Mouse (Mus musculus) limb, embryonic 12.5 days (tissue): ENCODE results near the gene Stat6. TPM values are rescaled to one million over a fixed set of nuclear protein-coding genes. Genes with fewer than 3 reads are reported as not detected.
"Not testable (repeated sequence)": the region's sequence is repeated elsewhere in the genome, so short reads cannot be mapped to it uniquely, and the experiment has no call there.

ENCODE experiments used
- ATAC-seq: fragments of 200-750 bp; cut with Nextera tagmentation; 2 replicates; pipeline ENCODE4 v1.8.0; 2017; ENCODE audit warnings: low read depth, moderate TSS enrichment; ENCODE audit not compliant: insufficient number of reproducible peaks, insufficient read depth, low FRiP score, low TSS enrichment
- H3K27ac ChIP-seq: fragments of 300-500 bp; sonication (generic); 2 replicates; pipeline ENCODE4 v1.5.1; 2016; ENCODE audit warnings: mild to moderate bottlenecking, moderate library complexity
- H3K27me3 ChIP-seq: fragments of 300-500 bp; sonication (generic); 2 replicates; pipeline ENCODE4 v1.6.1; 2016; ENCODE audit warnings: mild to moderate bottlenecking, moderate library complexity
- H3K36me3 ChIP-seq: fragments of 300-500 bp; sonication (generic); 2 replicates; pipeline ENCODE4 v1.6.1; 2016; ENCODE audit warnings: mild to moderate bottlenecking, moderate library complexity
- H3K4me1 ChIP-seq: fragments of 300-500 bp; sonication (generic); replicated peaks from 2 replicates; pipeline ENCODE4 v1.6.1; 2016
- H3K4me2 ChIP-seq: fragments of 300-500 bp; sonication (generic); 2 replicates; pipeline ENCODE4 v1.6.1; 2016; ENCODE audit warnings: mild to moderate bottlenecking, moderate library complexity
- H3K4me3 ChIP-seq: fragments of 300-500 bp; sonication (generic); replicated peaks from 2 replicates; pipeline ENCODE4 v1.5.1; 2016; ENCODE audit warnings: mild to moderate bottlenecking
- H3K9ac ChIP-seq: fragments of 300-500 bp; sonication (generic); replicated peaks from 2 replicates; pipeline ENCODE4 v1.6.1; 2016; ENCODE audit warnings: mild to moderate bottlenecking, moderate library complexity
- H3K9me3 ChIP-seq: fragments of 300-500 bp; sonication (generic); 2 replicates; pipeline ENCODE4 v1.6.1; 2016; ENCODE audit warnings: mild to moderate bottlenecking, moderate library complexity
- WGBS: fragments of 180-500 bp; shearing (Covaris S2); methylation state at CpG from one replicate; pipeline ENCODE4 v1.1.7; 2016; 5-methylcytosine and 5-hydroxymethylcytosine counted together
- polyA plus RNA-seq: library from polyadenylated mRNA; unstranded; fragments of >200 nt; fragmentation: Nextera tagmentation; extraction: Ambion mirVana; gene quantifications from 2 replicates; pipeline ENCODE4 v1.2.1, GENCODE M21; 2016

Stat6 gene
- polyA plus RNA-seq, 1 experiment from 2014 or later = 8.7 TPM

DNA sequence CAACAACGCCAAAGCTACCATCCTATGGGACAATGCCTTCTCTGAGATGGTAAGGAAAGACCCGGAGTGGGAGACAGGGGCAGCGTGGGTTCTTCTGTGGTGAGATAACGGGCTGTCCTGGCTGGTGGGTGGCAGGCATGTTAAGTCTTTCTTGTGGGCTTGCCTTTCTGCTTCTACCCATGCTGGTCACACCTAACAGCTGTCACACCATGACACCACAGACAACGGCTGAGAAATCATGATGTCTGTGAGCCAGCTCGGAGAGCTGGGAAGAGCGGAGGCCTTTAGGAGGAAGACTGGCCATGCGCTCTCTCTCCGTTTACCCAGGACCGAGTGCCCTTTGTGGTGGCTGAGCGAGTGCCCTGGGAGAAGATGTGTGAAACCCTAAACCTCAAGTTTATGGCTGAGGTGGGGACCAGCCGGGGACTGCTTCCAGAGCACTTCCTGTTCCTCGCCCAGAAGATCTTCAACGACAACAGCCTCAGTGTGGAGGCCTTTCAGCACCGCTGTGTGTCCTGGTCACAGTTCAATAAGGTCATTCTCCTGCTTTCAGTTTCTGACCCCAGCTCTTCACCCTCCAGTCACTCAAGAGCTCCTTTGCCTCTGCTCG is 12.3 kb downstream of the Stat6 start:
- H3K4me3 ChIP-seq = no peak overlapping the region
- peaks cover 22% of the 10 kb centered on the region for H3K4me1 ChIP-seq
- no peak for ATAC-seq
- H3K9me3 ChIP-seq = no peaks in the 10 kb centered on the region
- H3K36me3 ChIP-seq = peaks cover 18% of the 10 kb centered on the region; the same call in 1 of the 2 replicates
- 64% methylated on average over 16 of the region's 16 CpGs for WGBS
- no peak overlapping the region for H3K4me2 ChIP-seq
- H3K27me3 ChIP-seq = no peaks in the 10 kb centered on the region
- H3K27ac ChIP-seq = no peak overlapping the region
- no peak overlapping the region for H3K9ac ChIP-seq

DNA sequence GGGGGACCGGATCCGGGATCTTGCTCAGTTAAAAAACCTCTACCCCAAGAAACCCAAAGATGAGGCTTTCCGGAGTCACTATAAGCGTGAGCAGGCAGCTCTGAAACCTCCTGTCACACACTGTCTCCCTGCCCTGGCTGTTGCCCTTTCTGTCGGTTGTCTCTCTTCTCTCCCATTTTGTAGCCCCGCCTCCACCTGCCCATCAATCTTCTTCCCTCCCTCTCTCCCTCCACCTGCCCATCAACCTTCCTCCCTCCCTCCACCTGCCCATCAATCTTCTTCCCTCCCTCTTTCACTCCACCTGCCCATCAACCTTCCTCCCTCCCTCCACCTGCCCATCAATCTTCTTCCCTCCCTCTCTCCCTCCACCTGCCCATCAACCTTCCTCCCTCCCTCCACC is 14.8 kb downstream of the Stat6 start:
- not testable (repeated sequence) for H3K27ac ChIP-seq, H3K4me3 ChIP-seq, H3K9ac ChIP-seq, H3K27me3 ChIP-seq, H3K4me2 ChIP-seq, ATAC-seq, H3K9me3 ChIP-seq
- H3K36me3 ChIP-seq = peaks cover 36% of the 10 kb centered on the region
- WGBS = 54% methylated on average over 6 of the region's 6 CpGs
- peaks cover 41% of the 10 kb centered on the region for H3K4me1 ChIP-seq

DNA sequence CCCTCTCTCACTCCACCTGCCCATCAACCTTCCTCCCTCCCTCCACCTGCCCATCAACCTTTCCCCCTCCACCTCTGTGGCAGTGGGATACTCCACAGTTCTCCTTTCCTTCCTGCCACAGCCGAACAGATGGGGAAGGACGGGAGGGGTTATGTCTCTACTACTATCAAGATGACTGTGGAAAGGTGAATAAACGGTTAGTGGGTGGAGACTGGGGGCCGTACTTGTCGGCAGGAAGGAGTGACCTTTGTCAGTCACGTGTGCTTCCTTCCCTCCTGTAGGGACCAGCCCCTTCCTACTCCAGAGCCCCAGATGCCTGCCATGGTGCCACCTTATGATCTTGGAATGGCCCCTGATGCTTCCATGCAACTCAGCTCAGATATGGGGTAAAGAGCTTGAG is 15.3 kb downstream of the Stat6 start:
- Histone ChIP-seq H3K4me3 (no peak overlapping the region), H3K4me1 (peaks cover 43% of the 10 kb centered on the region), H3K27ac (no peak overlapping the region), H3K9me3 (no peaks in the 10 kb centered on the region), H3K4me2 (no peak overlapping the region), H3K27me3 (no peaks in the 10 kb centered on the region), H3K9ac (no peak overlapping the region), H3K36me3 (peaks cover 40% of the 10 kb centered on the region)
- no peak for ATAC-seq
- 14% methylated on average over 6 of the region's 6 CpGs for WGBS

DNA sequence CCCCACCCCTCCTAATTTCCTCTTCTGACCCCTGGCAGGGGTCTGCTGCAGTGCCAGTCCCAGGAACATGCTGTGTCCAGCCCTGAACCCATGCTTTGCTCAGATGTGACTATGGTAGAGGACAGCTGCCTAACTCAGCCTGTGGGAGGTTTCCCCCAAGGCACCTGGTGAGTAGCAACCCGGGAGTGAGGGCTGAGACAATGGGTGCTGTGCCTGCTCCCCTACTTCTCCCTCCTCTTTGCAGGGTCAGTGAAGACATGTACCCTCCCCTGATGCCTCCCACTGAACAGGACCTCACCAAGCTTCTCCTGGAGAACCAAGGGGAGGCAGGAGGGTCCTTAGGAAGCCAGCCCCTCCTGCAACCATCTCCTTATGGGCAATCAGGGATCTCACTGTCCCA is 16.8 kb downstream of the Stat6 start:
- Histone ChIP-seq H3K27me3 (no peaks in the 10 kb centered on the region), H3K4me2 (no peak overlapping the region), H3K36me3 (peaks cover 51% of the 10 kb centered on the region), H3K4me1 (peaks cover 53% of the 10 kb centered on the region), H3K9me3 (no peaks in the 10 kb centered on the region), H3K27ac (peak overlapping the region; percentile 7; the same call in 1 of the 2 replicates), H3K9ac (peak overlapping the region; percentile 8; the same call in 1 of the 2 replicates), H3K4me3 (no peak overlapping the region)
- 71% methylated on average over 1 of the region's 1 CpGs for WGBS
- ATAC-seq = no peak

DNA sequence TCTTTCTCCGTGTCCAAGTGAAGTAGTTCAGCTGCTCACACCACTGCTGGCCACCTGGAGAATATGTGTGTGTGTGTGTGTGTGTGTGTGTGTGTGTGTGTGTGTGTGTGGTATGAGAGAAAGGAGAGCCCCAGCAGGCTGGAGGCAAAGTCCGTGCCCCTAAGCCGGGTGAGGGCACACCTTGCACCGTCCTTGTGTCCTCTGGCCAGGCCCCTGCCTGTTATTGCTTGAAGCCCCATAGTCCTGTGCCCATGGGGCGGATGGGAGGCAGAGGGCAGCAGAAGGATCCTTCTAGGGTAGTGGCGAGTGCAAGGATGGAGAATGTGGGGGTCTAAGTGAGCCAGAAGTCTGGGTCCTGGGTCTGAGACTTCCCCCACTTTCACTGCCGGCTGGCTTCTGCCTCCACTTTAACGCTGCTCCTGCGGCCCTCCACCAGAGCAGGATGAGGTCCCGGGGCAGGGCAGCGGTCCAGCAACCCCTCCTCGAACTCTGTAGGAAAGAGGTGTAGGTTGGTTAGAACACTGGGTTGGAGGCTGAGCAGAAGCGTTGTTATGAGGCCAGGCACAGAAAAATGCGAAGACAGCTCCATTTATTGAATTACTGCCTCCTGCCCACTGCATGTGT is 18.6 kb downstream of the Stat6 start:
- no peaks in the 10 kb centered on the region for H3K27me3 ChIP-seq
- WGBS = 22% methylated on average over 14 of the region's 14 CpGs
- H3K27ac ChIP-seq = peak overlapping the region; percentile 84
- H3K4me2 ChIP-seq = peak overlapping the region; percentile 88
- H3K36me3 ChIP-seq = peaks cover 49% of the 10 kb centered on the region
- peak overlapping the region; percentile 50; the same call in 1 of the 2 replicates for H3K9ac ChIP-seq
- no peaks in the 10 kb centered on the region for H3K9me3 ChIP-seq
- peaks cover 59% of the 10 kb centered on the region for H3K4me1 ChIP-seq
- ATAC-seq = no peak
- H3K4me3 ChIP-seq = peak overlapping the region; percentile 22; the same call in 1 of the 2 replicates

DNA sequence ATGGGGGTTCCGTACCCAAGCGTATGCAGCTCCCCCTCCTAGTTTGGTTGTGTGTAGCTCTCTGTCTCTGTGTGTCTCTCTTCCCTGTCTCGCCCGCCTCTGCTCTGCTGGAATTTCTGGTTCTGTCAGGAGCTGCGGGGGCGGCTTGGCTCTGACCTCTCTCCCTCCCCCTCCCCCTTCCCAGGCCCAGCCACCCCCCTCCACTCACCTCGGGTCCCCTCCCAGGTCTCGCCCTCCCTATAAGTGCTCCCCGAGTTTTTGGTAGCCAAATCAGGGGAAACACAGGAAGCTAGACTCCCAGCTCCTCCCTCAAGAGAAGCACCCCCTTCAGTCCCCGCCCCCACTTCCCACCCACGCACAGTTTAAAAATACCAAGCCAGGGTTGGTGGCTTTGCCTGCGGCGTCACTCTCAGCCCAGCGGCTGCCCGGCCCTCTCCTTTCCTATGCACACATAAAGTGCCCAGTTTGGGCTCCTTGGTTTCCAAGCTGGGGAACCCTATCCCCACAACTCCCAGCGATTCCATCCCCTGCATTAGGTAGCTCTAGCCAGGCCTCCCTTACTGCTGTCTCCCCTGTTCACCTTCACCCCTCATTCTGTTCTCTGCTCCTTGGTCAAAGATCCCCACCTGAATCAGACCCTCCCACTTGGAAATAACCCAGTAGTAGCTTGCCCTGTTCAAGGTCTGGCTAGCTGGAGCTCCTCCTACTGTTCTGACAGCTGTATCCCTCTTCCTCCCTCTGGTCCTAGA is 19.3 kb downstream of the Stat6 start:
- H3K4me2 ChIP-seq = peak overlapping the region; percentile 88
- WGBS = 12% methylated on average over 16 of the region's 16 CpGs
- H3K4me3 ChIP-seq = peak overlapping the region; percentile 22
- peaks cover 62% of the 10 kb centered on the region for H3K4me1 ChIP-seq
- H3K27ac ChIP-seq = peak overlapping the region; percentile 84
- peak overlapping the region; percentile 48 for H3K9ac ChIP-seq
- H3K27me3 ChIP-seq = no peaks in the 10 kb centered on the region
- no peaks in the 10 kb centered on the region for H3K9me3 ChIP-seq
- no peak for ATAC-seq
- peaks cover 49% of the 10 kb centered on the region for H3K36me3 ChIP-seq

DNA sequence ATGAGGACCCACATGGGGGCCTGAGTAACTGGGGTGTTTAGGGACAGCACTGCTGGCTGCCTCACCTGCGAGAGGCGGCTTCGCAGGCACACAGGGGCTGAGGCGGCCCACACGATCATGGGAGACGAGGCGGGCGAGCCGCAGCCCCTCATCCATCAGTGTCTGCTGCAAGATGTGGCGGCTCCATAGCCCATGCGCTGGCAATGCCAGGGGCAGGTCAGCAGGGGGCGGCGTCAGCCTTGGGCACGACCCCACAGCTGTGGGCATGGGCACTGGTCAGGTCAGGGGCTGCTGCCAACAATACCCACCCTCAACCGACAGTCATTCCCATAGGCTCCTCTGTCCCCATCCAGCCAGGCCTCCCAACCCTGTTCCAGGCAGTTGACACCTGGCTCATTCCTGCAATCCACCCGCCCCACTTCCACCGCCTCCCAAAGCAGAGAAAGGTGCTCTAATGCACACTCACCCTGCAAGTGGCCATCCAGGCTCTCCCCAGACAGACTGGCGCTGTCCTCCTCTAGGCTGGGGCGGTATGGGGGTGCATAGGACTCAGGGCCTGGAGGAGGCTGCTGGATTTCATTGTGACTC is 20.0 kb downstream of the Stat6 start:
- Histone ChIP-seq H3K36me3 (peaks cover 49% of the 10 kb centered on the region), H3K4me2 (peak overlapping the region; percentile 88), H3K27me3 (no peaks in the 10 kb centered on the region), H3K27ac (peak overlapping the region; percentile 84), H3K4me3 (peak overlapping the region; percentile 22), H3K9me3 (no peaks in the 10 kb centered on the region), H3K9ac (peak overlapping the region; percentile 48), H3K4me1 (peaks cover 66% of the 10 kb centered on the region)
- ATAC-seq = no peak
- WGBS = 20% methylated on average over 19 of the region's 19 CpGs

DNA sequence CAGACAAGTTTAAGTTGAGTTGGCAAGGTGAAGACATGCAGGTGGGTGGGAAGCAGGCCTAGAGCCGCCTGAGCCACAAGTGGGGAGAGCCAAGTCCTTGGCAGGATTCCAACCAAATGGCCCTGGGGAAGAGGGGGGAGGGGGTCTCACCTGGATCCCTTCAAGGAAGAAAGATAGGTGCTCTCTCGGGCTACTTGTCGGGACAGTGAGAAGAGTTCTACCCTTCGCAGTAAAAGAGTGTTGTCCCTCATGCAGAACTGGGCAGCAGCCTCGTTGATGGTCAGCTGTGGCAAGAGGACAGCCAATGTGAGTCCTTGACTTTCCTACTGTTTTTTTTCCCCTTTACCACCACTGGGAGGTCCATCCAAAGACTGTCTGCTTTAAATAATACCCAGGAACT is 20.8 kb downstream of the Stat6 start:
- 15% methylated on average over 5 of the region's 5 CpGs for whole genome bisulfite sequencing
- Histone ChIP-seq H3K27me3 (no peaks in the 10 kb centered on the region), H3K4me1 (peaks cover 64% of the 10 kb centered on the region), H3K36me3 (peaks cover 49% of the 10 kb centered on the region), H3K4me2 (peak overlapping the region; percentile 88), H3K9me3 (no peaks in the 10 kb centered on the region), H3K4me3 (peak overlapping the region; percentile 80; the same call in 1 of the 2 replicates), H3K27ac (peak overlapping the region; percentile 84), H3K9ac (peak overlapping the region; percentile 35; the same call in 1 of the 2 replicates)
- no peak for ATAC-seq

DNA sequence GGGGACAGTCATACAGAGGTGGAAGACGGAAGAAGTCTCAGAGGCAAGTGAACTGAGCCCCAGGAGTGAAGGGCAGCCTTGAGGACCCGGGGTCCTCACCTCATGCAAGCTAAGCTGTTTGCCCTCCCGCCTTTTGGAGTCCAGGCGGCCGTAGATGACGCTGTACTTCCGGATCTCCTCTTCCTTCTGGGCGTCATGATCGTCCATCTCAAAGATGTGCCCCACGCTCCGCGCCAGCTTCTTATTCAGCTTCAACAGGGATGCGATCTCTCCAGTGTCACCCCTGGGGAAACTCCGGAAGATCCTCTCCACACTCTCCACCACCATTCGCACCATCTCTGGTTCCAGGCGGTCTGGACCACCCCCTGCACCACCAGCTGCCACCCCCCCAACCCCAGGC is 21.4 kb downstream of the Stat6 start:
- H3K27ac ChIP-seq = peak overlapping the region; percentile 84

DNA sequence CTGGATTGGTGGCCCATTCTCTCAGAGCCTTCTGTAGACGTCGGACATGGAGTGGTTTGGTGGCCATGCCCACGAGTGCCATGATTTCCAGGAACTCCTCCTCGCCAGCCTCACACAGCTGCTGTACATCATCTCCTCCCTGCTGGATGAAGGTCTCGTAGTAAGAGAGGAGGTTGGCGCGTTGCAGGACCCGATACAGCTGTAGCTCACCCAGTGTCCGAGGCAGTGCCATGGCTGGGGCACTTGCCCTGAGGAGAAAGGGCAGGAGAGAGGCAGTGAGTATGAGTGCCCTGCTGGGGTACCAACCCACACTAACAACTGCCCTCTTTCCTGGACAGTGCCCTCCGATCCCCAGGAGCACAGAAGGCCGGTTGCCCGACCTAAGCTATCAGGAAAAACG is 22.1 kb downstream of the Stat6 start:
- peak overlapping the region; percentile 92 for H3K9ac ChIP-seq
- H3K36me3 ChIP-seq = peaks cover 43% of the 10 kb centered on the region
- H3K9me3 ChIP-seq = no peaks in the 10 kb centered on the region
- no peak for ATAC-seq
- H3K4me2 ChIP-seq = peak overlapping the region; percentile 88
- H3K4me3 ChIP-seq = peak overlapping the region; percentile 80
- 25% methylated on average over 13 of the region's 13 CpGs for WGBS
- peak overlapping the region; percentile 100 for H3K27ac ChIP-seq
- H3K4me1 ChIP-seq = peaks cover 72% of the 10 kb centered on the region
- H3K27me3 ChIP-seq = no peaks in the 10 kb centered on the region

More for the DNA sequence above, 21.4 kb downstream of the Stat6 start:
- no peak for ATAC-seq
- 21% methylated on average over 16 of the region's 16 CpGs for WGBS
- H3K9me3 ChIP-seq = no peaks in the 10 kb centered on the region
- H3K9ac ChIP-seq = peak overlapping the region; percentile 35; the same call in 1 of the 2 replicates
- H3K4me3 ChIP-seq = peak overlapping the region; percentile 80
- peaks cover 49% of the 10 kb centered on the region for H3K36me3 ChIP-seq
- H3K27me3 ChIP-seq = no peaks in the 10 kb centered on the region
- H3K4me2 ChIP-seq = peak overlapping the region; percentile 88
- peaks cover 68% of the 10 kb centered on the region for H3K4me1 ChIP-seq
